Mouse (Mus musculus) myocyte (in vitro differentiated cells): ENCODE measurements at regions not wholly inside any gene's neighbourhood (a gene's known extent, or its start where the extent isn't known, plus 50 kb on each side); places are given as distances from the start of the nearest gene placed in this dataset.

Experiments
- H3K27me3 ChIP-seq: one replicate; pipeline ENCODE4 v1.6.1; 2011; ENCODE audit not compliant: control insufficient read depth, insufficient read depth, insufficient read length
- H3K36me3 ChIP-seq: one replicate; pipeline ENCODE4 v1.6.1; 2011; ENCODE audit not compliant: control insufficient read depth, insufficient read depth
- H3K4me2 ChIP-seq: one replicate; pipeline ENCODE4 v1.6.1; 2011; ENCODE audit warnings: low read depth, control low read depth
- H3K4me3 ChIP-seq: one replicate; pipeline ENCODE4 v1.5.1; 2011; ENCODE audit warnings: mild to moderate bottlenecking, control low read depth, moderate library complexity
- H3K79me2 ChIP-seq: one replicate; pipeline ENCODE4 v1.6.1; 2011; ENCODE audit not compliant: control insufficient read depth, insufficient read depth
- H3ac ChIP-seq: one replicate; pipeline ENCODE4 v1.6.1; 2011; ENCODE audit not compliant: control insufficient read depth, insufficient read length
- CEBPB ChIP-seq: IDR thresholded peaks from 2 replicates; pipeline ENCODE4 v1.6.1; 2011; ENCODE audit warnings: mild to moderate bottlenecking, moderate library complexity; ENCODE audit not compliant: poor library complexity, insufficient read depth, severe bottlenecking
- E2F4 ChIP-seq: IDR thresholded peaks from one replicate; pipeline ENCODE4 v1.6.1; 2011; ENCODE audit warnings: mild to moderate bottlenecking, control low read depth, moderate library complexity; ENCODE audit not compliant: insufficient read depth
- MAX ChIP-seq: IDR thresholded peaks from one replicate; pipeline ENCODE4 v1.6.1; 2011; ENCODE audit warnings: low read depth, mild to moderate bottlenecking, control low read depth
- MYOD1 ChIP-seq, 3 experiments: IDR thresholded peaks; one replicate each; pipeline ENCODE4 v1.6.1; 2011; ENCODE audit warnings: control low read depth in 2 of 3, low read depth in 2 of 3, mild to moderate bottlenecking in 2 of 3, moderate library complexity in 1 of 3; ENCODE audit not compliant: insufficient read length in 2 of 3, control insufficient read depth in 1 of 3
- MYOG ChIP-seq, 3 experiments: IDR thresholded peaks; one replicate each; pipeline ENCODE4 v1.6.1; 2011; ENCODE audit warnings: control low read depth in 2 of 3, low read depth in 2 of 3, mild to moderate bottlenecking in 2 of 3; ENCODE audit not compliant: insufficient read length in 2 of 3, control insufficient read depth in 1 of 3, insufficient read depth in 1 of 3
- POLR2A ChIP-seq: IDR thresholded peaks from one replicate; pipeline ENCODE4 v1.6.1; 2011; ENCODE audit warnings: low read depth, mild to moderate bottlenecking, control low read depth, moderate library complexity; ENCODE audit not compliant: insufficient read length
- POLR2AphosphoS2 ChIP-seq: IDR thresholded peaks from one replicate; pipeline ENCODE4 v1.6.1; 2011; ENCODE audit warnings: low read depth, control low read depth; ENCODE audit not compliant: insufficient read length
- REST ChIP-seq: IDR thresholded peaks from one replicate; pipeline ENCODE4 v1.6.1; 2011; ENCODE audit warnings: mild to moderate bottlenecking, control low read depth, moderate library complexity; ENCODE audit not compliant: insufficient read depth, insufficient read length
- SRF ChIP-seq: IDR thresholded peaks from one replicate; pipeline ENCODE4 v1.6.1; 2011; ENCODE audit warnings: low read depth; ENCODE audit not compliant: control insufficient read depth, insufficient read length
- TCF12 ChIP-seq: IDR thresholded peaks from one replicate; pipeline ENCODE4 v1.6.1; 2011; ENCODE audit warnings: mild to moderate bottlenecking, control low read depth; ENCODE audit not compliant: poor library complexity, insufficient read depth, severe bottlenecking
- TCF3 ChIP-seq: IDR thresholded peaks from one replicate; pipeline ENCODE4 v1.6.1; 2011; ENCODE audit warnings: low read depth, control low read depth; ENCODE audit not compliant: insufficient read length
- USF1 ChIP-seq: IDR thresholded peaks from one replicate; pipeline ENCODE4 v1.6.1; 2011; ENCODE audit warnings: low read depth, mild to moderate bottlenecking, control low read depth, moderate library complexity

DNA sequence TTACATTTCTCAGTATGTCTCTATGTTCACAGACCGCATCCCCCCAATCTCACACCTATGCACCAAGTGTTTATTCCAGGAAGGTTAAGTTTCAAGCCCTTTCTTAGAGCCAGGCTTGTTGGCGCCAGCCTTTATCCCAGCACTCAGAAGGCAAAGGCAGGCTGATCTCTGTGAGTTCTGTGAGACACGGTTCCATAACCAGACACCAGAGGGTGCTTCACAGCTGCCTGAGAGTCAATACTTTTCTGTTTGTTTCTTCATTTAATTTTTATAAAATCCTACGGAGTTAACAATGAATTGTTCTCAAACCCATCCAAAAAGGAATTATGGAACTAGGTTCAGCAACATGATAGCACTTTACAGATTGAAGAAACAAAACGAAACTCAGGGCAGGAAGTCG is 71.8 kb upstream of the Ak4 start:
- H3K36me3 ChIP-seq: no peaks in the 10 kb centered on the region
- no peak overlapping the region for H3ac ChIP-seq
- TF ChIP-seq POLR2A (no peak), SRF (no peak), CEBPB (no peak), REST (no peak)
- no peak overlapping the region for H3K4me2 ChIP-seq
- H3K79me2 ChIP-seq: no peaks in the 10 kb centered on the region
- H3K4me3 ChIP-seq: no peak overlapping the region
- H3K27me3 ChIP-seq: no peaks in the 10 kb centered on the region

DNA sequence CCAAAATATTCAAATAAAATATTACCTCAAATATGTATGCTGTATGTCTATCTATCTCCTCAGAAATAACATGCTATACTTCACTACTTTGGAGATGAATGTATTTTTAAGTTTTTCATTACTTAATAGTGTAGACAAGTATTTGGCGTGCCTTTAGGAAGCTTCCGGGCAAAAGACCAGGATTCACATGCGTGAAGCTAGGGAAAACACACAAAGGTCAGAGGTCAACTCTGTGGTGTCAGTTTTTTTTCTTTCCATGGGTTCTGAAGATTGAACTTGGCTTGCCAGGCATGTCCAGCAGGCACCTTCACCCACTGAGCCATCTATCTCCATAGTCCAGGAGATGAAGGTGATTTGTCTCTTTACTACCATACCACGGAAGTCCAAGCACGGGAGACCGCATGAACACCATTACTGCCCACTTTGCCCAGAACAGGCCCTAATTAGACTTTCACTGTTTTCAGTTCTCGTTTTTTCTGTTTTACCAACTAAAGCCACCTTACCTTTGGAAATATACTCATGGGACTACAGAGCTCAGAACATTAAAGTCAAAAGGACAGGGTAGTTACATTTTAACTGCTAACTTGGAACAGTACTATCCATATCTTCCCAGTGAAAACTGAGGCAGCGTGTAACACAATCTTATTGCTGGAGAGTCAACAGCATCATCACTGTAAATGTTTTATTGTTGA is 76.9 kb upstream of the Ak4 start:
- Histone ChIP-seq H3K36me3 (no peaks in the 10 kb centered on the region), H3ac (no peak overlapping the region), H3K79me2 (no peaks in the 10 kb centered on the region), H3K4me2 (no peak overlapping the region), H3K4me3 (no peak overlapping the region), H3K27me3 (no peaks in the 10 kb centered on the region)
- TF ChIP-seq TCF12 (no peak), MYOD1 (IDR thresholded peaks at IDR 0.05; ENCODE audit: control insufficient read depth in 1 of 3, insufficient read length in 2 of 3, low read depth in 2 of 3) (no peak), MYOG (IDR thresholded peaks at IDR 0.05; ENCODE audit: control insufficient read depth in 1 of 3, insufficient read depth in 1 of 3, insufficient read length in 2 of 3, low read depth in 2 of 3) (no peak), USF1 (no peak), CEBPB (no peak), E2F4 (no peak), MAX (no peak), SRF (no peak), POLR2AphosphoS2 (no peak), POLR2A (no peak), TCF3 (no peak), REST (no peak)

DNA sequence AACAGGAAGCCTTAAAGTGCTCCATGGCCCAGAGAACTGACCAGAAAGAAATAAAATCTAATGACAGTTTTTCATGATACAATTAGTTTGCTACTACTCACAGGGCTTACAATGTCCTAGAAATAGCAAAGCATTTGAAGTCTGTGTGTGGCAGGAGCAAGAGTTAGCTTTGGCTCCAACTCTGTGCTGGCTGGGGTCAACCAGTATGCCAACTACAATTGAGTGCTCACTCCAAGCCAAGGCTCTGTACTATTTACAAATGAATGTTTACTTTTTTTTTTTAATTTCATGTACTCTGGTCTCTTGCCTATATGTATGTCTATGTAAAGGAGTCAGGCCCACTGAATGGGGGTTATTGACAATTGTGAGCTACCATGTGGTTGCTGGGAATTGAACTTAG is 75.7 kb upstream of the Jak1 start:
- TF ChIP-seq MYOG (IDR thresholded peaks at IDR 0.05; ENCODE audit: control insufficient read depth in 1 of 3, insufficient read depth in 1 of 3, insufficient read length in 2 of 3, low read depth in 2 of 3) (no peak), TCF12 (no peak), E2F4 (no peak), CEBPB (no peak), MAX (no peak), MYOD1 (IDR thresholded peaks at IDR 0.05; ENCODE audit: control insufficient read depth in 1 of 3, insufficient read length in 2 of 3, low read depth in 2 of 3) (no peak), TCF3 (no peak), REST (no peak), SRF (no peak)

DNA sequence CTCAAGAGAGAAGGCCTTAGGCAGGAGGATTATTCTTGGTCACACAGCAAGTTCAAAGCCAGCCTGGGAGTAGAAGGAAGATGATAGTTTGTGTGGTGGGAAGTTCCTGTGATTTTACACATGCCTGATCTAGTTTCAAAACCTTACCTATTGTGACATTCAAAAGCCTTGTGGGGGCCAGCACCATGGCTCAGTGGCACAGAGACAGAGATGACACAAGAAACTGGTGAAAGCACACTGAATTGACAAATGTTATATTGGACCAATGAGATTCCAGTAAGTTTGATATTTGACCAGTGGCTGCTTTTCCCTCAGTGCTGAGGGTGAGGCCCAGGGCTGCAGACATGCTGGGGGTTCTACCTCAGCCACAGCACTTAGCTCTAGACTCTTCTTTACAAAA is 73.1 kb upstream of the Jak1 start:
- no peak overlapping the region for H3K4me2 ChIP-seq
- no peak for TF ChIP-seq SRF
- TF ChIP-seq CEBPB: no peak
- no peak for TF ChIP-seq REST
- TF ChIP-seq TCF3: no peak
- TF ChIP-seq POLR2AphosphoS2: no peak
- no peak for TF ChIP-seq MAX
- TF ChIP-seq MYOG (IDR thresholded peaks at IDR 0.05; ENCODE audit: control insufficient read depth in 1 of 3, insufficient read depth in 1 of 3, insufficient read length in 2 of 3, low read depth in 2 of 3): no peak
- no peak for TF ChIP-seq TCF12
- TF ChIP-seq POLR2A: no peak
- no peak for TF ChIP-seq E2F4
- no peak for TF ChIP-seq MYOD1 (IDR thresholded peaks at IDR 0.05; ENCODE audit: control insufficient read depth in 1 of 3, insufficient read length in 2 of 3, low read depth in 2 of 3)
- no peak for TF ChIP-seq USF1
- H3K79me2 ChIP-seq: no peaks in the 10 kb centered on the region
- no peaks in the 10 kb centered on the region for H3K27me3 ChIP-seq
- H3ac ChIP-seq: no peak overlapping the region
- H3K4me3 ChIP-seq: no peak overlapping the region
- no peaks in the 10 kb centered on the region for H3K36me3 ChIP-seq

More for the DNA sequence above, 75.7 kb upstream of the Jak1 start:
- Histone ChIP-seq H3ac (no peak overlapping the region), H3K27me3 (no peaks in the 10 kb centered on the region), H3K79me2 (no peaks in the 10 kb centered on the region), H3K4me3 (no peak overlapping the region), H3K4me2 (no peak overlapping the region), H3K36me3 (no peaks in the 10 kb centered on the region)

DNA sequence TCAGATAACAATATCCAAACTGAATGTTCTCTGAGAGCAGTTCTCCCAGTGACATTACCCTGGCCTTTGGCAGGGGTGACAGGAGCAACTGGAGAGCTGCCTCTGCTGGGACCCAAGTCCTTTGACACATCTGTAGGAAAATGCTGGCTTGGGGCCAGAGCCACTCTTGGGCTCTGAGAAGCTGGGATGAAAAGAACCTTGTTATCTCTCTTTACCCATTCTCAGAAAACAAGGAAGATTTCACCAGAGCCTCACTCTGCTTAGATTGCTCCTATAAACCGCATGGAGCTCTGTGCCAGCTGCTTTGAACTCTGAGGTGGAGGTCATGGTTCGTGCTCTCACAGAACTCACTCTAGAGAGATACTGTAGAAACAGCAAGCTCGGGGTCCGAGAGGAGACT is 71.7 kb upstream of the Jak1 start:
- TF ChIP-seq TCF3 (no peak), SRF (no peak), POLR2A (no peak), TCF12 (no peak), POLR2AphosphoS2 (no peak), E2F4 (no peak)
- H3K79me2 ChIP-seq: no peaks in the 10 kb centered on the region
- H3K4me2 ChIP-seq: no peak overlapping the region
- no peak overlapping the region for H3ac ChIP-seq
- no peaks in the 10 kb centered on the region for H3K27me3 ChIP-seq
- no peaks in the 10 kb centered on the region for H3K36me3 ChIP-seq
- no peak overlapping the region for H3K4me3 ChIP-seq
